Mouse (Mus musculus): Measurements from ENCODE around the gene Etv3.

GRCm38 (mm10) chr3:87527139-87527538, 1.9 kb downstream of the Etv3 start:
- TF ChIP-seq GATA1 (IDR thresholded peaks at IDR 0.05; ENCODE audit: borderline replicate concordance, low read length) (no peak), CTCF (IDR thresholded peaks at IDR 0.05; ENCODE audit: low read depth, low read length) (no peak), TAL1 (conservative IDR thresholded peaks at IDR 0.05; ENCODE audit: low read depth, low read length) (no peak), POLR2AphosphoS5 (IDR thresholded peaks at IDR 0.05; ENCODE audit: insufficient replicate concordance, low read depth, low read length) (no peak)
